Mouse (Mus musculus): ENCODE measurements around the gene Omp.

DNA sequence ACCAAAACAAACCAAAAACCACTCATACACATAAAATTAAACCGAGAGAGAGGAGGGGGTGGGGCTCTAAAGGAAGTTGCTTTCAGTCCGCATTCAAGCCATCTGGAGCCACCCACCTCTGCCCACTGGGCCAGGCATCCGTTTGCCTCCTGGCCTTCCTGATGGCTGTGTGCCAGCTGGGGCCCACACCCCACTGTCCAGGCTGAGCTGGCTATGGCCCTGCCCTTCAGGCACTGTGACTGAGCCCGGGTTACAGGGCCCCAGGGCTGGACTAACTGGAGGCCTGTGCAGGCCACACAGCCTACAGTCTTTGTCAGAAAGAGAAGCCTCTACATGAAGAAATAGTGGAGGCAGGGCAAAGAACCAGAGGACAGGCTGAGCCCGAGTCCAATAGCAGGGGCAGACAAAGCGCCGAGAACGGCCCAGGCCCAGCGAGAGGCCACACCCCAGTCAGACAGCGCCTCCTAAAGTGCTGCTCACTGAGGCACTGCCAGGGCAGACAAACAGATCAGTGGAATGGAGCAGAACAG is 19.8 kb upstream of the Omp start:
- TF ChIP-seq CTCF (IDR thresholded peaks at IDR 0.05; ENCODE audit: insufficient read depth, low read depth, low read length) (no peak), POLR2A (IDR thresholded peaks at IDR 0.05; ENCODE audit: insufficient read depth, low read depth, low read length) (no peak)

All from olfactory bulb, adult 2 months (tissue).